Mouse (Mus musculus) stomach, postnatal 0 days (tissue): Measurements from ENCODE around the gene Dhx34.

Experiments
- CTCF ChIP-seq: IDR thresholded peaks from 2 replicates; pipeline ENCODE4 v1.5.1; 2016; ENCODE audit warnings: antibody characterized with exemption, low read depth, mild to moderate bottlenecking, moderate library complexity
- EP300 ChIP-seq: optimal IDR thresholded peaks from 2 replicates; pipeline ENCODE3; 2016; ENCODE audit warnings: antibody characterized with exemption

- no peak for TF ChIP-seq CTCF
- no peak for TF ChIP-seq EP300
Measured at GRCm38 (mm10) chr7:16239554-16239997, 17.7 kb upstream of the Dhx34 start.
